Mouse (Mus musculus) stomach, embryonic 15.5 days (tissue): ENCODE results near the gene Plcl1. TPM values are rescaled to one million over a fixed set of nuclear protein-coding genes. Genes with fewer than 3 reads are reported as not detected.

ENCODE experiments used
- ATAC-seq: fragments of 200-750 bp; cut with Nextera tagmentation; 2 replicates; pipeline ENCODE4 v1.8.0; 2017; ENCODE audit warnings: low read depth, moderate number of reproducible peaks, moderate TSS enrichment; ENCODE audit not compliant: insufficient read depth, low FRiP score
- H3K27ac ChIP-seq: fragments of 300-500 bp; sonication (generic); 2 replicates; pipeline ENCODE4 v1.5.1; 2015; ENCODE audit warnings: mild to moderate bottlenecking, inconsistent platforms
- H3K27me3 ChIP-seq: fragments of 300-500 bp; sonication (generic); replicated peaks from 2 replicates; pipeline ENCODE4 v1.6.1; 2015; ENCODE audit warnings: inconsistent platforms
- H3K36me3 ChIP-seq: fragments of 300-500 bp; sonication (generic); 2 replicates; pipeline ENCODE4 v1.6.1; 2015; ENCODE audit warnings: inconsistent platforms
- H3K4me1 ChIP-seq: fragments of 300-500 bp; sonication (generic); 2 replicates; pipeline ENCODE4 v1.6.1; 2015; ENCODE audit warnings: inconsistent platforms
- H3K4me2 ChIP-seq: fragments of 300-500 bp; sonication (generic); 2 replicates; pipeline ENCODE4 v1.6.1; 2015; ENCODE audit warnings: mild to moderate bottlenecking, inconsistent platforms
- H3K4me3 ChIP-seq: fragments of 300-500 bp; sonication (generic); replicated peaks from 2 replicates; pipeline ENCODE4 v1.5.1; 2015; ENCODE audit warnings: inconsistent platforms
- H3K9ac ChIP-seq: fragments of 300-500 bp; sonication (generic); 2 replicates; pipeline ENCODE4 v1.6.1; 2015; ENCODE audit warnings: inconsistent platforms
- H3K9me3 ChIP-seq: fragments of 300-500 bp; sonication (generic); 2 replicates; pipeline ENCODE4 v1.6.1; 2016; ENCODE audit warnings: inconsistent platforms
- WGBS: fragments of 180-500 bp; shearing (Covaris S2); methylation state at CpG from one replicate; pipeline ENCODE4 v1.1.7; 2015; 5-methylcytosine and 5-hydroxymethylcytosine counted together
- polyA plus RNA-seq: library from polyadenylated mRNA; unstranded; fragments of >200 nt; fragmentation: Nextera tagmentation; extraction: Ambion mirVana; gene quantifications from 2 replicates; pipeline ENCODE4 v1.2.1, GENCODE M21; 2015

Gene Plcl1
- polyA plus RNA-seq, 1 experiment from 2014 or later: 2.5 TPM

- no peak overlapping the region for H3K9ac ChIP-seq
- 79% methylated on average over 2 of the region's 2 CpGs for WGBS
- no peaks in the 10 kb centered on the region for H3K9me3 ChIP-seq
- no peaks in the 10 kb centered on the region for H3K36me3 ChIP-seq
- no peaks in the 10 kb centered on the region for H3K27me3 ChIP-seq
- no peak overlapping the region for H3K27ac ChIP-seq
- no peaks in the 10 kb centered on the region for H3K4me1 ChIP-seq
- no peak overlapping the region for H3K4me3 ChIP-seq
- no peak for ATAC-seq
- H3K4me2 ChIP-seq: no peak overlapping the region
These were observed 4.9 kb downstream of the Plcl1 start for GRCm38 (mm10) chr1:55410670-55411069.

DNA sequence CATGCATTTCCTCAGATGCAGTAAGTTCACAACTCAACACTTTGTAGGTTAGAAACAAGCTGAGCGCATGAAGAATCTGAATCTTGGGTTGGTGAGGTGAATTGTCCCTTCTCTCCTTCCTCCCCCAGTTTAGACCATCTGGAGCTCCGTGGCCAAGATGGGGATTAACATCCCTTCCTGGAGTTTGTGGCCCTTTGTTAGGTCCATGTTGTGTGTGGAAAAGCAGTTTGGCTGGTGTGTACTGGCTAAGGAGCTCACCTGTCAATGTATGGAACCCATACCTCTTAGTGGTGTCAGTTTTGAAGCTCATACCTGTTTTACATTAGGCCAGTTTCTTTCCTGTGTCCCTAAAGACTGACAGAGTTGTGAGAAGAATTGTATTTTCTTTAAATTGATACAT, 5.4 kb downstream of the Plcl1 start:
- ATAC-seq: no peak
- Histone ChIP-seq H3K4me2 (no peak overlapping the region), H3K4me3 (no peak overlapping the region), H3K27me3 (no peaks in the 10 kb centered on the region), H3K4me1 (no peaks in the 10 kb centered on the region), H3K9ac (no peak overlapping the region), H3K9me3 (no peaks in the 10 kb centered on the region), H3K36me3 (no peaks in the 10 kb centered on the region), H3K27ac (no peak overlapping the region)
- WGBS: 70% methylated on average over 2 of the region's 2 CpGs

DNA sequence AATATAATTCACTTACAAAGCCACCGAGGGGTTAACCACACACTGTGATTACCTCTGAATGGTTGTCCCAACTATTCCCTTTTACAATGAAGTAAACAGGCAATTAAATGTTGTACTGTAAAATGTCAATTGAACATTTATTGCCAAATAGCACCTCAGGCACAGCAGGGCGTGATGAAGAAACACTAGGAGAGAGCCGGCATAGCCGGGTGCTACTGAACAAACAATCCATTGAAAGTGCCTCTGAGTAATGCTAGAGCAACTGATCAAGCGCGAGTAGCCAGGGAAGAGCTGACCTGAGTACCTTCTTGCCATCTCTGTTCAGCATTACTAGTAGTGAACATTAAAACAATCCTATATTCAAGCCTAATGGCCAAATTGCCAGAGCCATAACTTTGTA, 6.8 kb downstream of the Plcl1 start:
- no peak overlapping the region for H3K4me2 ChIP-seq
- H3K4me1 ChIP-seq: no peaks in the 10 kb centered on the region
- WGBS: 64% methylated on average over 6 of the region's 6 CpGs
- no peaks in the 10 kb centered on the region for H3K9me3 ChIP-seq
- no peak overlapping the region for H3K4me3 ChIP-seq
- H3K36me3 ChIP-seq: no peaks in the 10 kb centered on the region
- no peaks in the 10 kb centered on the region for H3K27me3 ChIP-seq
- no peak overlapping the region for H3K27ac ChIP-seq
- no peak for ATAC-seq
- no peak overlapping the region for H3K9ac ChIP-seq

GRCm38 (mm10) chr1:55413534-55413933, 7.8 kb downstream of the Plcl1 start:
- Histone ChIP-seq H3K4me3 (no peak overlapping the region), H3K27ac (no peak overlapping the region), H3K4me1 (no peaks in the 10 kb centered on the region), H3K9me3 (no peaks in the 10 kb centered on the region), H3K9ac (no peak overlapping the region), H3K27me3 (no peaks in the 10 kb centered on the region), H3K4me2 (no peak overlapping the region), H3K36me3 (no peaks in the 10 kb centered on the region)
- WGBS: 74% methylated on average over 1 of the region's 1 CpGs
- ATAC-seq: no peak

- H3K4me3 ChIP-seq: no peak overlapping the region
- no peak for ATAC-seq
- no peaks in the 10 kb centered on the region for H3K9me3 ChIP-seq
- no peak overlapping the region for H3K9ac ChIP-seq
- H3K27me3 ChIP-seq: no peaks in the 10 kb centered on the region
- H3K4me2 ChIP-seq: no peak overlapping the region
- no peaks in the 10 kb centered on the region for H3K4me1 ChIP-seq
- no peak overlapping the region for H3K27ac ChIP-seq
- no peaks in the 10 kb centered on the region for H3K36me3 ChIP-seq
- WGBS: 88% methylated on average over 3 of the region's 3 CpGs
These were observed 13.2 kb downstream of the Plcl1 start for GRCm38 (mm10) chr1:55418968-55419367.

DNA sequence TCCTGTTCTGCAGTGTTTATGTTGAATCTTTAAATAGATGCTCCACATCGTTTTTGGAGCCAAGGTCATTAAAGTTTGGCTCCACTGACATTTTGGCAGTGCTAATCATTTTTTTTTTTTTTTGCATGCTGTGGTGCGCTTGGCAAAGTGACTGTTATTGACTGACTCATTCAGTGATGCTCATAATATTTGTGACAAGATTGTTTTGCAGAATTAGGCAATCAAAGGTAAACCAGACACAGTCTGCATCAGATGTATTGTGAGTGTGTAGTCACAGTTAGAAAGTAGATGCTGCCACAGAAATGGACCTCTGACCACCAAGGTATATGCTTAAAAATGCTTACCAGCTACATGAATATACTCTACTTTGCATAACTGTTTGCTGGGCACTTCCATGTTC, 21.9 kb downstream of the Plcl1 start:
- no peaks in the 10 kb centered on the region for H3K27me3 ChIP-seq
- ATAC-seq: no peak
- H3K4me2 ChIP-seq: no peak overlapping the region
- no peak overlapping the region for H3K4me3 ChIP-seq
- H3K27ac ChIP-seq: no peak overlapping the region
- WGBS: 64% methylated on average over 2 of the region's 2 CpGs
- no peaks in the 10 kb centered on the region for H3K9me3 ChIP-seq
- no peaks in the 10 kb centered on the region for H3K4me1 ChIP-seq
- no peak overlapping the region for H3K9ac ChIP-seq
- no peaks in the 10 kb centered on the region for H3K36me3 ChIP-seq

DNA sequence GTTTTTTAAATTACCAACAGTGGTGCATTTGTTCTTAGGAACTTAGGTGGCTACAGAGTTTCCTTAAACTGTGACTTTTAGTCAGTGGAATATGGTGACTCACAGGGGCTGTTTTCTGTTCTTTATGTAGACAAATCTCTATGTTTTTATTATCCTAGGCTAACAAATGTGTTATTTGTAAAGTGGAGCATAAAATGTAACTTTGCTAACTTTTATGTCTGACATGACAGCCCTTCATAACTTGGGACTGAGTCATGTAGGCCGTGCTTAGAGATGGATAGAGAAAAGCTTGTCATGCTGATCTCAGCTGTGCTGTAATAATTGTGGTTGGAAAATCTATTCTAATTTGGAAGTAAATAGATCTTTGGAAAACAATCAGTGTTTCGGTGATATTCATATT, 23.3 kb downstream of the Plcl1 start:
- WGBS: 86% methylated on average over 2 of the region's 2 CpGs
- H3K9me3 ChIP-seq: no peaks in the 10 kb centered on the region
- H3K4me2 ChIP-seq: no peak overlapping the region
- no peaks in the 10 kb centered on the region for H3K4me1 ChIP-seq
- H3K4me3 ChIP-seq: no peak overlapping the region
- H3K36me3 ChIP-seq: no peaks in the 10 kb centered on the region
- H3K9ac ChIP-seq: no peak overlapping the region
- H3K27me3 ChIP-seq: no peaks in the 10 kb centered on the region
- H3K27ac ChIP-seq: no peak overlapping the region
- no peak for ATAC-seq

DNA sequence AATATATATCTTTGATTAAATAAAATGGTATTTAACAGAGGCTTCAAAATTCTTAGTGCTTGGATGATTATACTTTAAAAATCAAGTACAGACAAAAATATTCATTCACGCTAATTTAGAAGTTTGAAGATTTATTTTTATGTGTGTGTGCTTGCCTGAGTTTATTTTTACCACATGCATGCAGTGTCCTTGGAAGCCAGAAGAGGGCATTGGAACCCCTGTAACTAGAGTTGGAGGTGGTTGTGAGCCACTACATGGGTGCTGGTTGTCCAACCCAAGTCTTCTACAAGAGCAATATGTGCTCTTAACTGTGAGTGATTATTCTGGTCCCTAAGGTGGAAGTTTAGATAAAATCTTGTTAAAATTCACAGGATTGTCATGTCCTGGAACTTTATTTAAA, 24.0 kb downstream of the Plcl1 start:
- Histone ChIP-seq H3K36me3 (no peaks in the 10 kb centered on the region), H3K27ac (no peak overlapping the region), H3K4me2 (no peak overlapping the region), H3K4me3 (no peak overlapping the region), H3K9me3 (no peaks in the 10 kb centered on the region), H3K9ac (no peak overlapping the region), H3K4me1 (no peaks in the 10 kb centered on the region), H3K27me3 (no peaks in the 10 kb centered on the region)
- WGBS: 90% methylated on average over 1 of the region's 1 CpGs
- ATAC-seq: no peak

- H3K9ac ChIP-seq: no peak overlapping the region
- no peak overlapping the region for H3K4me2 ChIP-seq
- 95% methylated on average over 3 of the region's 3 CpGs for WGBS
- H3K36me3 ChIP-seq: no peaks in the 10 kb centered on the region
- no peak overlapping the region for H3K4me3 ChIP-seq
- H3K9me3 ChIP-seq: no peaks in the 10 kb centered on the region
- H3K4me1 ChIP-seq: no peaks in the 10 kb centered on the region
- H3K27ac ChIP-seq: no peak overlapping the region
- no peak for ATAC-seq
- H3K27me3 ChIP-seq: no peaks in the 10 kb centered on the region
These were observed 24.9 kb downstream of the Plcl1 start for GRCm38 (mm10) chr1:55430587-55430986.

DNA sequence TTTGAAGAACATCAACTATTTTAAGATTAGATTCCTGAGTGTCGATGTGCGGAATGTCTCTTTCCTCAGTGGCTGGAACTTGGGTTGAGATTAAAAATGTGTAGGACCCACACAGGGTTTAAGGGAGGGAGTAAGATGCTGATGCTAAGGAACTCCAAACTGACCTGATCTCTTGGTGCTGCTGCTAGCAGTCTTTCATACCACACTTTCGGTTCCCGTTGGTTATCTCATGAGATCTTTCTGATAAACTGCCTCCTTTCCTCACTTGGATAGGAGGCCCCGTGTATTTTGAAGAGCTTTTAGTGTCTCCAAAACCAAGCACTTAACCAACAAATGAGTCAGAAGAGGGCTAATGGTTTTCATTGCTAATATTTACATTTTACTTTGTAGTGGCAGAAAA, 30.9 kb downstream of the Plcl1 start:
- Histone ChIP-seq H3K4me3 (no peak overlapping the region), H3K4me1 (peaks cover 3% of the 10 kb centered on the region; the same call in 1 of the 2 replicates), H3K9me3 (no peaks in the 10 kb centered on the region), H3K9ac (no peak overlapping the region), H3K36me3 (no peaks in the 10 kb centered on the region), H3K27me3 (no peaks in the 10 kb centered on the region), H3K27ac (no peak overlapping the region), H3K4me2 (0 out of 2 replicates have a peak overlapping the region, but pooled peaks have one; percentile 19)
- no peak for ATAC-seq
- WGBS: 35% methylated on average over 5 of the region's 5 CpGs

DNA sequence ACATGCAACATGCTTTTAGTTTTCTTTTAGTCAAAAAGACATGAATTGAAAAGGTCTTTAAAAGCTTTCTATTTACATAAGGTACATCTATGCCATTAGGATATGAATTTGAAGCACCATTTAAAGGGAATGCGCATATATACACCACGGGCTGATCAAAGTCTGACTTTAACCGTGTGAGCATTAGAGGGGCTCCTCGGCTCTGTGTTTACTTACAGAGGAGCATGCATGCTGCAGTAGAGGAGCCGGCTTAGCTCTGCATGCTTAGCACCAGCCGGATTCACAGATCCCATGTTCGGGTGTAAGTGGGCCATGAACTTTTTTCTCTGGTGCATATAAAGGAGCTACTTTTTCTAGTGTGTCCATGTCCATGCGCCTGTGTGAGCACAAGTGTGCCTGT, 31.4 kb downstream of the Plcl1 start:
- Histone ChIP-seq H3K36me3 (no peaks in the 10 kb centered on the region), H3K27ac (peak overlapping the region; percentile 13; the same call in 1 of the 2 replicates), H3K9ac (no peak overlapping the region), H3K27me3 (no peaks in the 10 kb centered on the region), H3K9me3 (no peaks in the 10 kb centered on the region), H3K4me3 (no peak overlapping the region), H3K4me2 (peak overlapping the region; percentile 32; the same call in 1 of the 2 replicates), H3K4me1 (peaks cover 3% of the 10 kb centered on the region; the same call in 1 of the 2 replicates)
- WGBS: 29% methylated on average over 8 of the region's 8 CpGs
- no peak for ATAC-seq

- WGBS: 67% methylated on average over 4 of the region's 4 CpGs
- ATAC-seq: no peak; the same call in 1 of the 2 replicates
- H3K9ac ChIP-seq: no peak overlapping the region
These were observed 32.9 kb downstream of the Plcl1 start for GRCm38 (mm10) chr1:55438617-55439016.

DNA sequence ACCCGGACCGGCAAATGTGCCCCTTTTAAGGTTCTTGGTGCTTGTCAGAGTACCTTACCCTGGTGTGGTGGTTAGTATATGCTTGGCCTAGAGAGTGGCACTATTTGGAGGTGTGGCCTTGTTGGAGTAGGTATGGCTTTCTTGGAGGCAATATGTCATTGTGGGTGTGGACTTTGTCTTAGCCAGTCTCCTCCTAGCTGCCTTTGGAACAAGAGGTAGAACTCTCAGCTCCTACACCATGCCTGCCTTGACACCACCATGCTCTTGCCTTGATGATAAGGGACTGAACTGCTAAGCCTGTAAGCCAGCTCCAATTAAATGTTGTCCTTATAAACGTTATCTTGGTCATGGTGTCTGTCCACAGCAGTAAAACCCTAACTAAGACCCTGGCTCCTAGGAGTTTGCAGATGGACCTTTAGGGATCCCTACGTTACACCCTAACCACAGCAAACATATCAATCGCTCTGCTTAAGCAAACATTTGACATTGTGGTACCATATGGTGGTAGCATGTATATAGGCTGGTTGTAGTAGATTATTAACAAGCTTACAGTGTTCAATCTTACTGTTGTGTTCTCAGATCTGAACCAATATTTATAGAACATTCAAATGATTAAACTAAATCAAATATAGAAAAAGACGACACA, 39.4 kb downstream of the Plcl1 start:
- peak; percentile 84 for ATAC-seq
- Histone ChIP-seq H3K4me2 (no peak overlapping the region), H3K9ac (no peak overlapping the region), H3K9me3 (no peaks in the 10 kb centered on the region), H3K4me3 (no peak overlapping the region), H3K27ac (no peak overlapping the region), H3K36me3 (no peaks in the 10 kb centered on the region), H3K27me3 (no peaks in the 10 kb centered on the region), H3K4me1 (no peaks in the 10 kb centered on the region)
- 67% methylated on average over 6 of the region's 6 CpGs for WGBS

More at GRCm38 (mm10) chr1:55438617-55439016, 32.9 kb downstream of the Plcl1 start:
- peaks cover 3% of the 10 kb centered on the region; the same call in 1 of the 2 replicates for H3K4me1 ChIP-seq
- no peaks in the 10 kb centered on the region for H3K27me3 ChIP-seq
- no peaks in the 10 kb centered on the region for H3K9me3 ChIP-seq
- H3K36me3 ChIP-seq: no peaks in the 10 kb centered on the region
- H3K4me3 ChIP-seq: no peak overlapping the region
- no peak overlapping the region for H3K4me2 ChIP-seq
- no peak overlapping the region for H3K27ac ChIP-seq
